Mouse (Mus musculus) brown adipose tissue, adult 24 weeks (tissue): ENCODE measurements around the gene Ticam1. TPM values are rescaled to one million over a fixed set of nuclear protein-coding genes. Genes with fewer than 3 reads are reported as not detected.

Source experiments
- H3K27ac ChIP-seq: fragments of 200-500 bp; replicated peaks from 2 replicates; pipeline ENCODE4 v1.5.1; 2012; ENCODE audit warnings: low read depth, mild to moderate bottlenecking, low read length
- H3K4me1 ChIP-seq: fragments of 200-500 bp; 2 replicates; pipeline ENCODE4 v1.6.1; 2012; ENCODE audit warnings: low read length, mixed read lengths; ENCODE audit not compliant: control insufficient read depth, insufficient read depth, insufficient read length
- H3K4me3 ChIP-seq: fragments of 200-500 bp; 2 replicates; pipeline ENCODE4 v1.5.1; 2012; ENCODE audit warnings: low read depth, mild to moderate bottlenecking, low read length, moderate library complexity; ENCODE audit not compliant: insufficient read depth
- polyA plus RNA-seq: library from polyadenylated mRNA; stranded (reverse); fragments of >200 nt; gene quantifications from 2 replicates; pipeline ENCODE4 v1.2.4, GENCODE M21; 2012; ENCODE audit not compliant: missing spikeins, insufficient read depth, insufficient read length

Ticam1 gene
- polyA plus RNA-seq: 9.2 and 10.5 TPM in 2 replicates

DNA sequence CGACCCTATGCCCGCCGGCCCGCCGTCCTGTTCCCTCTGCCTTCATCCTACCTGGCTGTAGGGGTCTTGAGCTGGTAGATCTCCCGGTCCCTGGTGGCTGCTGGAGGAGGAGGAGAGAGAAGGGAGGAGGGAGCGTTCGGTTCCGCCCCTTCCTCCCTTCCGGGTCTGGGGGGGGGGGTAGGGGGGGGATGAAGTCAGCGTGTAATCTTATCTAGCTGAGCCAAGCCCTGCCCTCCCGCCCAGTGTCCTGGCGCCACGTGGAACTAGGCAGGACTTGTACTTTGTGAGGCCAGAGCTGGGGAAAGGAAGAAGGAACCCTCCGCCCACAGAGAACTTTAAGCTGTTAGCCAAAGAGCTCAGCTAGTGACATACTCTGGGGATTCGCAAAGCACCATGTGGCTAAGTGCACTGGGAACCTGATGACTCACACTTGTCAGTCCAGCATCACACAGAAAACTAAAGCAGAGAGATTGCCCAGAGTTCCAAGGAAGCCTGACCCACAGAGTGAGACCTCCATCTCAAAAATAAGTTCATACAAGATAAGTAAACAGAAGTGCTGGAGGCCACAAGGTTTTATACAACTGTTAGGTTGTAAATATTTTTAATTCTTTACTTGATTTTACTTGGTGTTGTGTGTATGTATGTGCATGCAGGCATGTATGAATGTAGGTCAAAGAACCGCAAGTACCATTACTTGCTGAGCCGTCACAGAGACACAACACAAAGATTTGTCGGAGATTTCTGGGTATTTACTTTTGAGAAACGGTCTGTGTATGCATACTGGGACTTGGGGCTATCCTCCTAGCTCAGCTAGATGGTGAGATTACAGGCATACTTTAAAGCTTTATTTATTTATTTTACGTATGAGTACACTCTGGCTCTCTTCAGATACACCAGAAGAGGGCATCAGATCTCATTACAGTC is at the start of gene Ticam1:
TSS of gene Ticam1 (minus strand) at position 144 of the 924 bp plus-strand sequence.
- Histone ChIP-seq H3K4me3 (peak within 1 kb of the TSS; percentile 80), H3K27ac (peak within 1 kb of the TSS; percentile 96), H3K4me1 (peaks cover 5% of the 10 kb centered on the region)

GRCm38 (mm10) chr17:56325450-56326152 is 49.0 kb upstream of the Ticam1 start, which contains the start of gene Kdm4b:
Kdm4b (plus strand) TSS chr17:56326062.
- Histone ChIP-seq H3K27ac (peak within 1 kb of the TSS; percentile 49), H3K4me1 (peaks cover 15% of the 10 kb centered on the region), H3K4me3 (peak within 1 kb of the TSS; percentile 70)

- no peak overlapping the region for H3K4me3 ChIP-seq
- peaks cover 14% of the 10 kb centered on the region for H3K4me1 ChIP-seq
- H3K27ac ChIP-seq: no peak overlapping the region
These were observed 47.8 kb upstream of the Ticam1 start for GRCm38 (mm10) chr17:56324419-56324818.

GRCm38 (mm10) chr17:56309191-56309945 is 32.8 kb upstream of the Ticam1 start:
- Histone ChIP-seq H3K4me1 (no peaks in the 10 kb centered on the region), H3K27ac (no peak overlapping the region), H3K4me3 (no peak overlapping the region)

GRCm38 (mm10) chr17:56308088-56308487 is 31.5 kb upstream of the Ticam1 start:
- no peak overlapping the region for H3K4me3 ChIP-seq
- no peak overlapping the region for H3K27ac ChIP-seq
- H3K4me1 ChIP-seq: no peaks in the 10 kb centered on the region

DNA sequence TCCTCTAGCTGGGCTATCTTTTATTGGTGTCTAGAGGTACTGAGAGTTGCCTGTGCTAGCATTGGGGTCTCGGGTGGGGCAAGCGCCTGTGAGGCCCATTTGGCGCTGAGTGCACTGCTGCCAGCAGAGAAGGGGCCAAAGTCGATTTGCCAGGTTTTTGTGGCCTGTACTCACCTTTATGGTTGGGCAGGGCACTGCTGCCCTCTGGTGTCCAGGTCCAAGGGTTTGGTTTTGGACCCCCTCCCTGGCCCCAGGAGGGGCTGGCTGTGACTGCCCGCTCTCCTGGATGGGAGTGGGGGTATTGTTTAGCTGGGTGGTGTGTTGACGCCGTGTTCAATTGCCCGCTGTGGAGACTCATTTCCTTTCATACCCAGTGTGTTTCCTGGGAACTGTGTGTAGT is 29.2 kb upstream of the Ticam1 start:
- Histone ChIP-seq H3K4me1 (peaks cover 8% of the 10 kb centered on the region), H3K27ac (no peak overlapping the region), H3K4me3 (no peak overlapping the region)

GRCm38 (mm10) chr17:56305156-56305555 is 28.6 kb upstream of the Ticam1 start:
- Histone ChIP-seq H3K4me3 (peak overlapping the region; percentile 68; the same call in 1 of the 2 replicates), H3K4me1 (peaks cover 8% of the 10 kb centered on the region), H3K27ac (no peak overlapping the region)

DNA sequence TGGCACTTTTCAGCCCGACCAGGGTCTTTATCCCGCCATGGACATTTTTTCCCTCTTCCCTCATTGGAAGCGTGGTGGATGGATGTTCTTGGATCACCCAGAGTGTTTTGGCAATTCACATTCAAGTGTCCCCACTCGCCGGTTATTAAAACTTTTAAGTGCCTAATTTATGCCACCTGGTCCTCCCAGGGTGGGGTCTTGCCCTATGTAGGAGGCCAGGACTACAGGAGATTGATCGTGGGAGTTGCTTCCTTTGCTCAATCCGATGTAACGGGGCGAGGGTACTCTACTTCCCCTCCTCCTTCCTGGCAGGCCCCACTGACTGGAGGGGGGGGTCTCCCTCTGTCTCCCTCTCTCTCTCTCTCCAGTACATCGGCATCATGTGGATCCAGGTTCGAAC is 28.1 kb upstream of the Ticam1 start:
- Histone ChIP-seq H3K4me3 (peak overlapping the region; percentile 68), H3K4me1 (peaks cover 10% of the 10 kb centered on the region), H3K27ac (no peak overlapping the region)

GRCm38 (mm10) chr17:56303847-56304586 is 27.4 kb upstream of the Ticam1 start:
- peak overlapping the region; percentile 68 for H3K4me3 ChIP-seq
- no peak overlapping the region for H3K27ac ChIP-seq
- H3K4me1 ChIP-seq: peaks cover 10% of the 10 kb centered on the region

- peak within 1 kb of the TSS; percentile 68 for H3K4me3 ChIP-seq
- peak within 1 kb of the TSS; percentile 65 for H3K27ac ChIP-seq
- peaks cover 10% of the 10 kb centered on the region for H3K4me1 ChIP-seq
These were observed 26.7 kb upstream of the Ticam1 start, which contains the start of gene Uhrf1 for GRCm38 (mm10) chr17:56303160-56303846. Uhrf1 (plus strand) TSS chr17:56303321.

DNA sequence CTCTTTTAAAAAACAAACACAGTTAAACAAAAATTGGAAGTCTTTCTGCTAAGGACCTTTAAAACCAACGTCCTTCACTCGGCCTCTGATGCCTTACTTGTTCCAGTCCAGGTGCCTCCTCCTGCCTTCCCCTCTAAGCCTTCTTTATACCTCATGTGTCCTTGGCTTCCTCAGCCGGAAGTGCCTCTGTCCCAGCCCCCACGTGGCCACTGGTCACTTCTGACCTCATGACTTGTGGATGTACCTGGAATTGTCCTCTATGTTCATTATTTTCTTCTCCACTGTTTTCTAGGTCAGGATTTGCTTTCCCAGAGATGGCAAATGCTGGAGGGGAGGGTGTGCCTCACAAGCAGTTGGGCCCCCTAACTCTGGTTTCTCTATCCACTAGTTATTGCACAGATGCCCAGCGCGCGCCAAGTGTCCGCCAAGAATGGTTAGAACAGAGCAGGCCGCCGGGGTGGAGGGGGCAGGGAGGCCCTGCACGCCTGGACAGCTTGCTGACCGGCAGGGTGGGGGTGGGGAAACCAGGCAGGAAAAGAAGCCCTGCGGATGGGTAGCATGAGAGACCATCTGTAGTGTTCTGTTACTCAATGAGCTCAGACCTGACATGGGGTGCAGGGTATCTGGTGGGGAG is 25.9 kb upstream of the Ticam1 start:
- peak overlapping the region; percentile 21; the same call in 1 of the 2 replicates for H3K4me3 ChIP-seq
- peak overlapping the region; percentile 65 for H3K27ac ChIP-seq
- H3K4me1 ChIP-seq: peaks cover 10% of the 10 kb centered on the region

DNA sequence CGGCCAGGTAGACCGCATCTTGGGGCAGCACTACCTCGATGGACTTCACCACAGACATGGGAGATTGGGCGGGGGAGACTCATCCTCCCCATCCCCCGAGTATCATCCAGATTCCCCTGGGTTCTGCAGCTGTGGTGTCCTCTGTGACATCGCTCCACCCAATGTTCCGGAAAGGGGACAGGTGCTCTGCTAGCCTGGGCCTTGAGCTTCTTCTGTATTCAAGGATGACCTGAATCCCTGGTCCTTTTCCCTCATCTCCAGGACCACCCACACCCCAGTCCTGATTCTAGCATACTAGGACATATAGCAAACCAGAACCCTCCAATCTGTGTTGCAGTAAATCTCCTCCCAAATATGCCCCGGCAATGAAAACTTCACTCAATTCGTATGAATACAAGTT is 23.6 kb upstream of the Ticam1 start, which contains the start of gene Arrdc5:
TSS of gene Arrdc5 (minus strand) at position 101 of the 400 bp plus-strand sequence.
- peak within 1 kb of the TSS; percentile 58 for H3K27ac ChIP-seq
- H3K4me3 ChIP-seq: no peak within 1 kb of the TSS
- peaks cover 10% of the 10 kb centered on the region for H3K4me1 ChIP-seq

- H3K4me1 ChIP-seq: peaks cover 10% of the 10 kb centered on the region
- H3K27ac ChIP-seq: no peak overlapping the region
- no peak overlapping the region for H3K4me3 ChIP-seq
These were observed 21.7 kb upstream of the Ticam1 start for GRCm38 (mm10) chr17:56298238-56298637.
